Mouse (Mus musculus) monocyte, adult 5-6 weeks (primary cell): ENCODE data around the gene Mup3. TPM values are rescaled to one million over a fixed set of nuclear protein-coding genes. Genes with fewer than 3 reads are reported as not detected.
"Not testable (repeated sequence)": the region's sequence is repeated elsewhere in the genome, so short reads cannot be mapped to it uniquely, and the experiment has no call there.

Experiments used
- ATAC-seq: fragments of 153-309, 156-312 bp; replicated peaks from 2 replicates; pipeline ENCODE4 v1.8.0; 2017; ENCODE audit warnings: mild to moderate bottlenecking; ENCODE audit not compliant: low TSS enrichment, insufficient number of reproducible peaks, severe bottlenecking, poor library complexity, low FRiP score
- total RNA-seq: library from RNA; stranded (forward); fragments of 200-1000, 200-491, 200-594 nt; gene quantifications from 3 replicates; pipeline ENCODE4 v1.2.3, GENCODE M21; 2017

Gene Mup3
- total RNA-seq, result not detected in 3 replicates

DNA sequence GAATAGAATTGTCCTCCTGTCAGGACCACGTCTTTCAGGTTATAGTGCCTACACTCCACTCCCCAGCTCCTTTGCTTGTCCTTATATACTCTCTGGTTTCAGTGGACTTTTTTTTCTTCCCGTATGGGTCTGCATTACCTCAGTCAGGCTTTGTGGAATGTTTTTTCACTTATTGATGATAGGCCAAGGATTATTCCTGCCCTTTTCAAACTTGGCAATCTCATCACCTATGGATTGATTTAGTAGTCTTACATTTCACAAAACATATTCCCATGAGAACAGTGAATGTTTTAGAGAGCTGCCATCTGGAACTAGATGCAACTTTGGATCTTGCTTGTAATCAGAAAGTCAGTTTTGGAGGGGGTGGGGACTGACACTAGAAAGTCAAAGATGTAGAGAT, at the start of gene Mup3:
Gene Mup3, minus strand, starts transcription at position 102 of the 400 bp plus-strand sequence.
- ATAC-seq, result no peak

DNA sequence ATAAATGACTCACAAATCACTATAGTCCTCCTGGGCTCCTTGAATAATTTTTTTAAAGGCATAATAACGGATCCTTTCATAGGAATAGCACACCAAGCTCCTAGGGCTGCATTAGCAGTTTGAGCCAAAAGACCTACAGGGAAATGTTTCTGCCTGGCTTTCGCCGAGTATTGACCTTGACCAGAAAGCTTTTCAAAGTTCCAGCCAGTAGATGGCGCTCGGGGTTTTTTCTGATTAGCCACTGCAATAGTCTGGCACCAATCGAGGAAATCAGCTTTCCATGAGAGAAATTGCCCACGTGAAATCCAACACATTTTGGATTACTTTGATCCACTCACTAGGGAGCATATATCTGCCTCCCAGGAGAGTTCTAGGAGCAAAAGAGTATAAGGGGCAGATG, 46.6 kb upstream of the Mup3 start:
- no peak for ATAC-seq

DNA sequence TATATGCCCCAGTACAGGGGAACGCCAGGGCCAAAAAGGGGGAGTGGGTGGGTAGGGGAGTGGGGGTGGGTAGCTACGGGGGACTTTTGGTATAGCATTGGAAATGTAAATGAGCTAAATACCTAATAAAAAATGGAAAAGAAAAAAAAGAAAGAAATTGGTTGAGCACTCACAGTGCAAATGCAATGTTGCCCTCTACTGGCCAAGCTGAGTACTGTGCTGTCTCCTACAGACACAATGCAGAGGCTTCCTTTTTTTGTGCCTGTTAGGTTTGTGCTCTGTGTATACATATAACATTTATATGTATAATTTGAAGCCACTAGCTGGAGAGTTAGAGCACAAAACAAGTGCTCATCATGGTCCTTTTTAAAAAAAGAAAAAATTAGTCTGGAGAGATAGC, 16.2 kb upstream of the Mup3 start:
- ATAC-seq, result not testable (repeated sequence)

DNA sequence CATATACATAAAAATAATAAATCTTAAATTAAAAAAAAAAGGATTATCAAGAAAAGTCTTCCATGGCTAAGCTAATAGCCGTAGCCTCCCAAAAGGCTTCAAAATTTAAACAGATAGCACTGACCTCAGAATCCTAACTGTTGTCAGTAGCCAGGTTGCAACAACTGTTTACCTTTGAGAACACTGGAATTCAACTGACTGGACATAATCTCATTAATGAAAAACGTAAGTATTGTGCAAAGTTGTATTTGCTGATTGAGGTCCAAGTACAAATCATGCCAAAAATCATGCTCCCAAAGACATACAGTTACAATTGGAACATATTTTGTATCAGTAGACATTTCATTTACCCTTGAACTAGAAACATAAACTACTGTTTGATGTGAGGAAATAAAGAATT, 811 bp upstream of the Mup3 start:
- ATAC-seq, result no peak

DNA sequence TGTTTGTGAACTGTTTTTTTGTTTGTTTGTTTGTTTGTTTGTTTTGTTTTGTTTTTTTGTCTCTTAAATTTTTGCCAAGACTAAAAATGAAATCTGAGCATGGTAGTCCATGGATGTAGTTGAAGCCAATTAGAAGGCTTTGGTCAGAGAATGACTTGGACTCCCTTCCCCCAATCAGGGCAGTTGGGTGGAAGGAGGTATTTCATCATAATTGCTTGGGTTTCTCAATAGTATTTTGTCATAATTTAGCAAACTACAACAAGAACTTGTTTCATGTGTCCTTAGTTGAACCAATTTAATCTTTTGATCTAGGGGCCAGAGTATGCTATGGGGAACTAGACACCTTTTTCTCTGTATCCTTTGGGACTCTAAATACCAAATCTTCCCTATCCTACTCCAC, 4.4 kb downstream of the Mup3 start:
- ATAC-seq, result no peak

DNA sequence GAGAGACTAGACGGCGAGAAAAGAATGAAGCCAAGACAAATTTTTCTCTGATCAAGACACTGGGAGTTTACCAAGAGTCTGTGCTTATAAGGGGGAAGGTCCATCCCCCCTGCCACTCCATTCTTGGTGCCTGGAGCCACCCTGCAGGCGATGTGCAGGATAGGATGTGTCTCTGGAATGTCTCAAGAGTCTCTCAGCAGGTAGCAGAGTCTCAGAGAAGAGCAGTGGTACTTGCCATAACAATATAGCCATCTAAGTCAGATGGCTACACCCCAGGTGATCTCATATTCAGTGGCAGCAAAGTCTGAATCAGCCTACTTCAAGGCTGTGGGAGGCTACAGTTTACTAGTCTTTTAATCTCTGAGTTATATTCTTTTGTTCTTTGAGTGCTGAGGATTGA, 12.0 kb downstream of the Mup3 start:
- no peak for ATAC-seq

DNA sequence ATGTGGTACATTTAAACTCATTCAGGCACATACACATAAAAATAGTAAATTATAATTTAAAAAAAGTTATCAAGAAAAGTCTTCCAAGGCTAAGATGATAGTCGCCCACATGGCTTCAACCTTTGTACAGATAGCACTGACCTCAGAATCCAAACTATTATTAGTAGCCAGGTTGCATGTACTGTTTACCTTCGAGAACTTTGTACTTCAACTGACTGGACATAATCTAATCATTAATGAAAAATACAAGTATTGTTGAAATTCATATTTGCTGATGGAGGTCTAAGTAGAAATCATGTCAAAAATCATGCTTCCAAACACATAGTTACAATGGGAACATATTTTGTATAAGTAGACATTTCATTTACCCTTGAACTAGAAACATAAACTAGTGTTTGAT, 32.4 kb downstream of the Mup3 start:
- ATAC-seq, result not testable (repeated sequence)

DNA sequence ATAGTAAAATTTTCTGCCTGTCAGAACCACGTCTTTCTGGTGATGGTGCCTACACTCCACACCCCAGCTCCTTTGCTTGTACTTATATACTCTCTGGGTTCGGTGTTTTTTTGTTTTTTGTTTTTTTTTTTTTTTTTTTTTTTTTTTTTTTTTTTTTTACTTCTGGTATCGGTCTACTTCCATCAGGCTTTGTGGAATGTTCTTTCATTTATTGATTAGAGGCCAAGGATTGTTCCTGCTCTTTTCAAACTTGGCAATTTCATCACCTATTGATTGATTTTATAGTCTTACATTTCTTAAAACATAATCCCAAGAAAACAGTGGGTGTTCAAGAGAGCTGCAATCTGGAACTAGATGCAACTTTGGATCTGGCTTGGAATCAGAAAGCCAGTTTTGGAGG, 33.1 kb downstream of the Mup3 start, which contains the start of gene Mup20:
Gene Mup20, minus strand, starts transcription at position 101 of the 400 bp plus-strand sequence.
- not testable (repeated sequence) for ATAC-seq

Other genes starting within 250 kb of the Mup3 start
- not detected in 3 replicates for gene Mup20, start 33.2 kb downstream of the Mup3 start, total RNA-seq
- not detected in 3 replicates for gene Mup21, start 63.5 kb upstream of the Mup3 start, total RNA-seq
- gene Zfp37, start 143.7 kb upstream of the Mup3 start, total RNA-seq, result not detected in 3 replicates
- 20.9 to 21.7 TPM (median 21.4 TPM) in 3 replicates for gene Slc31a2, start 175.2 kb upstream of the Mup3 start, total RNA-seq